Mouse (Mus musculus) left cerebral cortex, adult 11 months (tissue): ENCODE measurements around the gene Iqcf5.
"Not testable (repeated sequence)": the region's sequence is repeated elsewhere in the genome, so short reads cannot be mapped to it uniquely, and the experiment has no call there.

Source experiments
- DNase-seq: peaks from one replicate; pipeline ENCODE4 v3.0.0; 2022; ENCODE audit warnings: low spot score

The Iqcf5 gene

GRCm38 (mm10) chr9:106481676-106482075 lies 32.7 kb upstream of the Iqcf5 start:
- DNase-seq: no peak

GRCm38 (mm10) chr9:106482578-106483115 lies 31.7 kb upstream of the Iqcf5 start:
- no peak for DNase-seq

- no peak for DNase-seq
Observed at GRCm38 (mm10) chr9:106483136-106483535, 31.2 kb upstream of the Iqcf5 start.

GRCm38 (mm10) chr9:106483606-106484005 lies 30.8 kb upstream of the Iqcf5 start:
- DNase-seq: no peak

- DNase-seq: no peak
Observed at GRCm38 (mm10) chr9:106485076-106485475, 29.3 kb upstream of the Iqcf5 start.

GRCm38 (mm10) chr9:106487602-106488001 lies 26.8 kb upstream of the Iqcf5 start:
- not testable (repeated sequence) for DNase-seq

GRCm38 (mm10) chr9:106499667-106500066 lies 14.7 kb upstream of the Iqcf5 start, which contains the start of gene Iqcf1:
Gene Iqcf1, plus strand, starts transcription at chr9:106499967.
- DNase-seq: no peak

- no peak for DNase-seq
Observed at GRCm38 (mm10) chr9:106501846-106502245, 12.5 kb upstream of the Iqcf5 start.

GRCm38 (mm10) chr9:106504246-106504645 lies 10.1 kb upstream of the Iqcf5 start:
- no peak for DNase-seq

GRCm38 (mm10) chr9:106509356-106509755 lies 5.0 kb upstream of the Iqcf5 start:
- no peak for DNase-seq

- no peak for DNase-seq
Observed at GRCm38 (mm10) chr9:106512729-106513450, 1.5 kb upstream of the Iqcf5 start.

- no peak for DNase-seq
Observed at GRCm38 (mm10) chr9:106513566-106513965, 807 bp upstream of the Iqcf5 start.

- no peak for DNase-seq
Observed at GRCm38 (mm10) chr9:106519433-106519832, 5.1 kb downstream of the Iqcf5 start.

- DNase-seq: no peak
Observed at GRCm38 (mm10) chr9:106519909-106520308, 5.5 kb downstream of the Iqcf5 start.

- no peak for DNase-seq
Observed at GRCm38 (mm10) chr9:106531833-106532232, 17.5 kb downstream of the Iqcf5 start.

GRCm38 (mm10) chr9:106534296-106534695 lies 19.9 kb downstream of the Iqcf5 start:
- no peak for DNase-seq

- DNase-seq: peak; percentile 9
Observed at GRCm38 (mm10) chr9:106534975-106535374, 20.6 kb downstream of the Iqcf5 start.

- DNase-seq: no peak
Observed at GRCm38 (mm10) chr9:106561531-106561930, 47.2 kb downstream of the Iqcf5 start, which contains the start of gene Iqcf3. Gene Iqcf3, minus strand, starts transcription at chr9:106561631.

GRCm38 (mm10) chr9:106562291-106562690 lies 47.9 kb downstream of the Iqcf5 start:
- no peak for DNase-seq

- DNase-seq: no peak
Observed at GRCm38 (mm10) chr9:106564025-106564424, 49.7 kb downstream of the Iqcf5 start.
